Mouse (Mus musculus): ENCODE results near the gene Nxt1. TPM values are rescaled to one million over a fixed set of nuclear protein-coding genes. Genes with fewer than 3 reads are reported as not detected.

Gene Nxt1
- polyA plus RNA-seq (2012; rRNA removed): 22.4 and 24.8 TPM in 2 replicates

GRCm38 (mm10) chr2:148672199-148673096, at the start of gene Nxt1:
Nxt1 (plus strand) TSS chr2:148672601.
- DNase-seq (ENCODE audit: low read depth): no peak

GRCm38 (mm10) chr2:148623067-148623466, 49.3 kb upstream of the Nxt1 start:
- DNase-seq (ENCODE audit: low read depth): no peak

GRCm38 (mm10) chr2:148624484-148624883, 47.9 kb upstream of the Nxt1 start:
- no peak for DNase-seq (ENCODE audit: low read depth)

GRCm38 (mm10) chr2:148627011-148627471, 45.4 kb upstream of the Nxt1 start:
- DNase-seq (ENCODE audit: low read depth): no peak

- DNase-seq (ENCODE audit: low read depth): peak; percentile 68
These were observed 41.4 kb upstream of the Nxt1 start for GRCm38 (mm10) chr2:148631011-148631410.

GRCm38 (mm10) chr2:148631602-148632001, 40.8 kb upstream of the Nxt1 start:
- DNase-seq (ENCODE audit: low read depth): peak; percentile 98

GRCm38 (mm10) chr2:148634466-148634865, 37.9 kb upstream of the Nxt1 start:
- DNase-seq (ENCODE audit: low read depth): no peak

GRCm38 (mm10) chr2:148642610-148643370, 29.6 kb upstream of the Nxt1 start:
- no peak for DNase-seq (ENCODE audit: low read depth)

GRCm38 (mm10) chr2:148644421-148645000, 27.9 kb upstream of the Nxt1 start:
- DNase-seq (ENCODE audit: low read depth): no peak

GRCm38 (mm10) chr2:148650587-148651357, 21.6 kb upstream of the Nxt1 start:
- DNase-seq (ENCODE audit: low read depth): no peak

GRCm38 (mm10) chr2:148654961-148655360, 17.4 kb upstream of the Nxt1 start:
- DNase-seq (ENCODE audit: low read depth): no peak

- no peak for DNase-seq (ENCODE audit: low read depth)
These were observed 8.9 kb upstream of the Nxt1 start for GRCm38 (mm10) chr2:148663458-148663857.

GRCm38 (mm10) chr2:148677801-148678200, 5.4 kb downstream of the Nxt1 start:
- no peak for DNase-seq (ENCODE audit: low read depth)

- no peak for DNase-seq (ENCODE audit: low read depth)
These were observed 6.9 kb downstream of the Nxt1 start for GRCm38 (mm10) chr2:148679346-148679745.

- no peak for DNase-seq (ENCODE audit: low read depth)
These were observed 8.4 kb downstream of the Nxt1 start, which contains the start of gene Gzf1 for GRCm38 (mm10) chr2:148680775-148681291. Gzf1 (plus strand) TSS chr2:148681023.

- DNase-seq (ENCODE audit: low read depth): no peak
These were observed 9.1 kb downstream of the Nxt1 start for GRCm38 (mm10) chr2:148681461-148681891.

GRCm38 (mm10) chr2:148683031-148683430, 10.6 kb downstream of the Nxt1 start:
- no peak for DNase-seq (ENCODE audit: low read depth)

GRCm38 (mm10) chr2:148684972-148685371, 12.6 kb downstream of the Nxt1 start:
- peak; percentile 86 for DNase-seq (ENCODE audit: low read depth)

GRCm38 (mm10) chr2:148685709-148686108, 13.3 kb downstream of the Nxt1 start:
- DNase-seq (ENCODE audit: low read depth): no peak

- no peak for DNase-seq (ENCODE audit: low read depth)
These were observed 14.5 kb downstream of the Nxt1 start for GRCm38 (mm10) chr2:148686862-148687261.

GRCm38 (mm10) chr2:148687971-148688370, 15.6 kb downstream of the Nxt1 start:
- no peak for DNase-seq (ENCODE audit: low read depth)
